Mouse (Mus musculus): ENCODE data around the gene Gnb1.
"Not testable (repeated sequence)": the region's sequence is repeated elsewhere in the genome, so short reads cannot be mapped to it uniquely, and the experiment has no call there.

Gene Gnb1

GRCm38 (mm10) chr4:155554880-155555279 is 63.7 kb downstream of the Gnb1 start:
- peak; percentile 31 for DNase-seq

GRCm38 (mm10) chr4:155555464-155555863 is 64.3 kb downstream of the Gnb1 start:
- no peak for DNase-seq

GRCm38 (mm10) chr4:155559454-155559853 is 68.3 kb downstream of the Gnb1 start:
- peak; percentile 32 for DNase-seq

- DNase-seq: peak; percentile 48
These were observed 69.8 kb downstream of the Gnb1 start for GRCm38 (mm10) chr4:155560932-155561331.

- DNase-seq: peak; percentile 70
These were observed 70.7 kb downstream of the Gnb1 start, which contains the start of gene Nadk for GRCm38 (mm10) chr4:155561661-155562442. Gene Nadk, plus strand, starts transcription at chr4:155562378.

- DNase-seq: peak; percentile 69
These were observed 71.7 kb downstream of the Gnb1 start for GRCm38 (mm10) chr4:155562725-155563399.

- DNase-seq: peak; percentile 98
These were observed 72.5 kb downstream of the Gnb1 start for GRCm38 (mm10) chr4:155563400-155564231.

- peak; percentile 75 for DNase-seq
These were observed 73.3 kb downstream of the Gnb1 start for GRCm38 (mm10) chr4:155564315-155565069.

- DNase-seq: no peak
These were observed 75.4 kb downstream of the Gnb1 start for GRCm38 (mm10) chr4:155566555-155566954.

GRCm38 (mm10) chr4:155568170-155568569 is 77.0 kb downstream of the Gnb1 start:
- DNase-seq: peak; percentile 66

- DNase-seq: no peak
These were observed 77.6 kb downstream of the Gnb1 start for GRCm38 (mm10) chr4:155568632-155569370.

GRCm38 (mm10) chr4:155569818-155570217 is 78.7 kb downstream of the Gnb1 start:
- DNase-seq: no peak

GRCm38 (mm10) chr4:155570315-155570714 is 79.2 kb downstream of the Gnb1 start:
- DNase-seq: not testable (repeated sequence)

- peak; percentile 56 for DNase-seq
These were observed 80.3 kb downstream of the Gnb1 start for GRCm38 (mm10) chr4:155571442-155571841.

GRCm38 (mm10) chr4:155573155-155573554 is 82.0 kb downstream of the Gnb1 start:
- DNase-seq: no peak

GRCm38 (mm10) chr4:155573876-155574275 is 82.7 kb downstream of the Gnb1 start:
- DNase-seq: no peak

GRCm38 (mm10) chr4:155574931-155575330 is 83.8 kb downstream of the Gnb1 start:
- peak; percentile 27 for DNase-seq

GRCm38 (mm10) chr4:155575521-155575920 is 84.4 kb downstream of the Gnb1 start:
- no peak for DNase-seq

- DNase-seq: no peak
These were observed 86.0 kb downstream of the Gnb1 start for GRCm38 (mm10) chr4:155577132-155577531.

GRCm38 (mm10) chr4:155577741-155578140 is 86.6 kb downstream of the Gnb1 start:
- DNase-seq: no peak

GRCm38 (mm10) chr4:155578336-155579125 is 87.4 kb downstream of the Gnb1 start:
- peak; percentile 62 for DNase-seq

Data from lung, postnatal 36 days (tissue).